Mouse (Mus musculus) lung, adult 18-20 months (tissue): ENCODE measurements at regions not wholly inside any gene's neighbourhood (a gene's known extent, or its start where the extent isn't known, plus 50 kb on each side); places are given as distances from the start of the nearest gene placed in this dataset.

Experiments
- DNase-seq, 2 experiments: peaks; one replicate each; pipeline ENCODE4 v3.0.0; 2022; ENCODE audit warnings: mixed read lengths in 2 of 2

- no peak for DNase-seq
These were observed 194.7 kb upstream of the Rfx3 start for GRCm38 (mm10) chr19:28205691-28206090.

DNA sequence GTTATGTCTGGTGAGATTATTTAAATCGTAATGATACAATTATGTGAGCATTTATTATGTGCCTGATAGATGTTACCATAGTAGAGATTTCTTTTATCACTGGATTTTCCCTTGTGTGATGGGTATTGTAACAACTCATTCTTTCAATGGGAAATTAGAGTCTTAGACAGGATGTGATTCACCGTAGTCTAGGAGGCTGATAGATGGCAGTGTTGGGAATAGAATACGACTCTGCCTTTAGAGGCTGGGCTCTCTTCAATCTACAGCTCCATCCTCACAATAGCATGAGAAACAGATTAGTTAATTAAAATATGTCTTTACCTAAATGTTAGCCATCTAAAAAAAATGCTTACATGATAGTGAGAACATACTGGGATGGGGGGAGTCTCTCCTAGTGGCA, 192.8 kb upstream of the Rfx3 start:
- DNase-seq: no peak

- DNase-seq: peak in 1 of 2 experiments; percentile 15
These were observed 188.4 kb upstream of the Rfx3 start for GRCm38 (mm10) chr19:28199385-28199784.

DNA sequence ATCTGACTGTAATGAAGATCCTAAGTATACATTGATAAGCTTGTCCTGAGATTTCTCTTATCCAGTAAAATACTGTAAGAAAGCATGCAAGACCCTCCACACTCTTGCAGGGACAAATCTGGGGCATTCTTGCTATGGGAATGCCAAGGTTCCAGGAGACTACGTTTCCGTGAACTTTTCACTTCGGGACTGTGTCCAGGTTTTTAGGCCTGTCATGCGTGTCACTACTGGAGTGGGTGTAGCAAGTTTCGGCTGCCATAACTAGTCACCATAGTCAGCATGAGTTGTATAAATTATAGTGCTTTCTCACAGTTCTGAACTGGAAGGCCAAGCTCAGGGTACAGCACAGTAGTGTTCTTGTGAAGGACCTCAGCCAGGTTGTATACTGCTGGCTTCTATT, 185.9 kb upstream of the Rfx3 start:
- no peak for DNase-seq

GRCm38 (mm10) chr19:28192248-28192647, 181.3 kb upstream of the Rfx3 start:
- DNase-seq: no peak

DNA sequence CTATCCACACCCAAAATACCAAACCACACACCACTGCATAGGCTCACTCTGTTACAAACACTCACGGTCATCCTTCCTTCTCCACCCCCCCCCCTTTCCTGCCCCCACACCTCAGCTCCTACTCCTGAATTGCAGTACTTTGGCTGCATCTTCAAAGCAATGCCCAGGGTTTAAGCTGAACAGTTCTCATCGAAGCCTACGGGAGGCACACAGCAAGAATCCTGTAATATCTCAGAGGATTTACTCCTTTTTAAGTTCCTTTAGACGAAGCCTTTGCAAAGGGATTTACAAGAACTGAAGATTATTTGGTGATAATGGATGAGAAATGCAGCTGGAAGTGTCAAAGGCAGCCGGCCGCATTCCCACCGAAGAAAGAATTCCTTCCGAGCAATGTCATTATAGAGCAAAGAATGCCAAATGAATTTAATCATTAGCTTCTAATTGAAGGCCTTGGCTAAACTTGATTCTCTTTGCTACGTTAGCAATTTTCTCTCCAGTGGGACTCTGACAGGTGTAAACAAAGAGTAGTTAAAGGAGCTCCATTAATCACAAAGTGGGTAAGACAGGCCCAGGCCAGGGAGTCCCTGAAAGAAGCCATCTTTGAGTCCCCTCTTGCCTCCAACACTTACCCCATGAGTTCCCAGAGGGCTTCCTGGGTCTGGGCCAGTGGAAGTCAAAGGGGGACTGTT, 180.6 kb upstream of the Rfx3 start:
- no peak for DNase-seq

DNA sequence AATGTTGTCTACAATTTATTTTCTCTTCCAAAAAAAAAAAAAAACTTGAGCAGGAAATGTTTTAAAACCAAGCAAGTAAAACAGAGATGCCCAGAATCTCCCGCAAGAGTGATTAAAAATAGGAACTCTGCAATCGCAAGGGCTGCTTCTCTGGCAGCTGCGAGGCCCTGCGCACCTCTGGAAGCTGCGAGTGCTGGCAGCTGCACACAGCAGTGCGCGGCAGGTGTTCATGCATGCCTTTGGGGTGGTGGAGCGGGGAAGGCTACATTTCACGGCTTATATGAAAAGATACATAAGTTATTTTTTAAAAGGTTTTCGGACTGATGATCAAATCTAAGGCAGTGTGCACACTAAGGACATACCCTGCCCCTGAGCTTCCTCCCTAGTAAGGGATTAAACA, 179.3 kb upstream of the Rfx3 start:
- no peak for DNase-seq

DNA sequence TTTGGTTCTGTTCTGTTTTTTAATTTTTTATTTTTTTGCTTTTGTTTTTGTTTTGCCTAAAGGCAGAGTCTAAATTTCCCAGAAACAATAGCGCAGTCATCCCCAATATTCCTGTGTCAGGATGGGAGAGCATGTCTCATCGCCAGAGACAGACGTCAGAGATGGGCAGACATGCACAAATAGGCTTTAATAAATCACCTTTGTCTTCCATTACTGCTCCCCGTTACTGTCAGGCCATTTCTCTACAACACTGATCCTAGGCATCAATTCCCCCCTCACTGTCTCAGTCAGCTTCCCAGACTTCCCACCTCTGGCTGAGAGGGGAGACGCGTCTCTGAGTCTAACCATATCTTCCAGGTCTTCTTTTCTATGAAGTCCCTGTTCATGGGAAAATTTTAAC, 177.4 kb upstream of the Rfx3 start:
- no peak for DNase-seq

- no peak for DNase-seq
These were observed 171.6 kb upstream of the Rfx3 start for GRCm38 (mm10) chr19:28182411-28183182.

- no peak for DNase-seq
These were observed 170.2 kb upstream of the Rfx3 start for GRCm38 (mm10) chr19:28181171-28181570.

GRCm38 (mm10) chr19:28178114-28178513, 167.1 kb upstream of the Rfx3 start:
- DNase-seq: no peak

- DNase-seq: no peak
These were observed 165.9 kb upstream of the Rfx3 start for GRCm38 (mm10) chr19:28176821-28177220.

GRCm38 (mm10) chr19:28171836-28172534, 161.0 kb upstream of the Rfx3 start:
- DNase-seq: no peak

- DNase-seq: peak; percentile 22 to 53
These were observed 156.6 kb upstream of the Rfx3 start for GRCm38 (mm10) chr19:28167451-28168165.

DNA sequence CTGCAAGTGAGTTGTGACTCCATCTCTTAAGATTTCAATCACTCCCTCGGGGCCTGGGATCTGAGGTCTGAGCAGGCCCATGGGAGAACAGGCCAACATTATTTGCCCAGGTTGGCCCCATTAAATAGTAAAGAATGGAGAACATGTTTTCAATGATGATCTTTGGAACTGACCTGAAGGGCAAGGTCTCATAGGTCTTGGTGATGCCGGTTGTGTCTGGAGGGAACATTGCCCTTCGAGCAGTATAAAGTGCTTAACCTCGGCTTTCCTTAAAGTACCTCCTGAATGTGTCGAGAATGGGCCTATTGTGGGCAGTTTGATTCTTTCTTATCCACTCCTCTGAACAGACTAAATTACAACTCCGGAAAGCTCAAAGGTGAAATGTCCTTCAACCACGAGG, 155.7 kb upstream of the Rfx3 start:
- no peak for DNase-seq

DNA sequence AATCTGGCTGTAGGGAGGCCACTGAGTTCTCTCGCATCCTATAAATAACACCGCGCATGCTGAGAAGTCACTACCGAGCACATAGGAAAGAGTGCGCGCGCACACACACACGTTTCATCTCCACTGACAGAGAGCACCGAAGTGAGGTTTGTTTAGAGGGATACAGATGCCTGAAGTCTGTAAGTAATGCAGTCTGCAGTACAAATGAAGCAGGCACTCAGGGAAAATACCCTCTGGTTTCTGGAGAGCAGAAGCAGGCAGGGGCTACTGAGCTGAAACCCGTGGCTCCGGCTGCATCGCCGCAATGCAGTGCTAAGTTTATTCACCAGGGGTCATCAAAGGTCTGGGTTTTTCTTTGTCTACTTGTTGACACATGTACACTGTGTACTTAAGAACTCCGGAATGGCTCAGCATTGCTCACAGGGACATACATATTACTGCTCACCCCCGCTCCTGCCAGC, 155.0 kb upstream of the Rfx3 start:
- DNase-seq: peak; percentile 33 to 52

DNA sequence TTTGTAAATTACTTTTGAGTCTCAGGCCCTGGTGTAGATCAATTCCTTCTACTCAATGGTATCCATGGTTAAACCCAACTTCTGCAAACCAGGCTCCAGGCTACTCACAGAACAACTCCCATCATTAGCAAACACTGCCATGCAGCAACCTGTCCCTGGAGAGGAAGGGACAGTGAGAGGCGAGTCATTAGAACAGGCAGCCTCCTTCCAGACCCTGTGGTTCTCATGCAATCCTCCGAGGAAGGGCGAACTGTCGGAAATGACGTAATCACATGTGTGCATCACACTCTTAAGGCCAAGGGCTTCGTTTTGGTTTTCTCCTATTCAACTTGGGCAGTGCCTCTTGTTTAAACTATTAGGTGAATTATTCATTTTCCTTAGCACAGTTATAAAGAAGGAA, 152.2 kb upstream of the Rfx3 start:
- no peak for DNase-seq

DNA sequence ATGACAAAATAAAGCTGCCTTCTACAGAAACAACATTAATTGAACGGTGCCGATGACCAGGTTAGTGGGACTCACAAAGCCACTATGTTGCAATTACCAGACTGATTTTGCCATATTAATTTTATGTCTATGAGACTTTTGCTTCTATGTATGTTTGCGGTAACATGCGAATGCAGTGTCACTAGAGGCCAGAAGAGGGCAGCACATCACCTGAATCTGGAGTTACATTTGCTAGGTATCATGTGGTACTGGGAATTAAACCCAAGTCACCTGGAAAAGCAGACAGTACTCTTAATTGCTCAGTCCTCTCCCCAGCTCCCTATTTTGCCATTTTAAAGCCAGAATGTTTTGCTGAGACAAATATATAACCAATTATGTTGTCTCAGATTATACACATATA, 149.6 kb upstream of the Rfx3 start:
- no peak for DNase-seq

- no peak for DNase-seq
These were observed 146.2 kb upstream of the Rfx3 start for GRCm38 (mm10) chr19:28157196-28157595.

DNA sequence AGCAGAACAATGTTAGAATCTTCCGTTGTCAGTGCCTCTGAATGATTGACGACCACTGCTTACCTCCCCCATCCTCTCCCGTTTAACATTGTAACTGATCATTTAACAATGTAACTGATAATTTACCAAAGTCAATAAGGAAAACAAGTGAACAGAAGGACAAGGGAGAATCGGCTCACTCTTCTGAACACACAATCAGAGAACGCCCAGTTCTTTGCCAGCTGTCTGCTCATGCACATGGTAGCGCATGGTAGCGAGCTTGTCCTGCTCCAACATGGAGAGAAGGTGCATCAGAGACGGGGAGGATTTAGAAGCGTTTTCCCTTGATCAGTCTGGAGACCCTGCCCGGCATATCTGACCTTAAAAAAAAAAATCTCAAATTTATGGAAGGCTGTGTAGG, 126.6 kb upstream of the Rfx3 start:
- no peak for DNase-seq

- no peak for DNase-seq
These were observed 123.8 kb upstream of the Rfx3 start for GRCm38 (mm10) chr19:28134806-28135205.

DNA sequence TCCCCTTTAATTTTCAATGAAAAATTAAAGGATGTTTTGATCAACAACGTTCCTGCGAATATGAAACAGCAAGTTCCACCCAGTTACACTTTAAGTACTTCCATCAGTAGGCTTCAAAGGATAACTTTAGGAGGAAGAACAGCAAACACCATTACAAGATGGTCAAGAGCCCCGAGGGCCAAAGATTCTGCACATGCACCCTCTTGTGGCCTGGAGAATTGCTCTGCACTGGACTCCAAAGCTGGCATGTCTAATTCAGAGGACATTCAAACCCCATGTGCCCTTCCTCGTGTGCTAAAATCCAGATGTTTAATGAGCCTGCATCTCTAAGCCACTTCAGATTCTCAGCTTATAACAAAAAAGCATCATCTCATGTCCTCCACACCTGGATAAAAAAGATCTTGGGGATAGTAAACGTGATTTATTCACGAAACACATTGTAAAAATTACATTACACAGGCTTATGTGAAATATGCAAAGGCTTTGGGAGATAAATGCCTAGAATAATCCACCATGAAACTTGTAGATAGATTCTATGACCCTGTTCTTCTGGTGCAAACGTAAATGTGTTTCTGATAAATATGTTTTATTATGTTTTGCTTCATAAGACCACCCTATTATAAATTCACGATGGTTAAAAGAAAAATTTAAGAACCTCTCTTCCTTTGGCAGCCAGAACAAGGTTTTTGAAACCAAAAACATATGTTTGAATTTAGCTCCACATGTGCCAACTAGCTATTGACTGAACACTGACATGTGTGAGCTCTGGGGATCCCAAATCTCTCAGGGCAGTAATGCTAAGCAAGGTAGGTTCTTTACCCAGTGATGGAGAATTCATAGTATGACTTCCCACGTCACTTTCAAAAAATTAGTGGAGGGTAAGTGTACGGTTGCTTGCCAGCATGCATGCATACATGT, 100.6 kb upstream of the Rfx3 start:
- DNase-seq: no peak
